Mouse (Mus musculus) heart, postnatal 10 days (tissue): Measurements from ENCODE around the gene Slc15a1. TPM values are rescaled to one million over a fixed set of nuclear protein-coding genes. Genes with fewer than 3 reads are reported as not detected.

Source experiments
- DNase-seq, 2 experiments: peaks; one replicate each; pipeline ENCODE4 v3.0.0; 2021
- intact Hi-C: fragments of 180-260 bp; cut with DNase I; formaldehyde crosslinking; loops from one replicate; pipeline ENCODE4 v1.15.1; 2025
- total RNA-seq, 2 experiments: library from RNA; stranded (reverse); gene quantifications; 2 replicates each; pipeline ENCODE4 v1.2.3; 2021

The Slc15a1 gene
- total RNA-seq, 2 experiments from 2014 or later = not detected

- intact Hi-C loops = no loop called here
- DNase-seq = no peak
Observed at GRCm38 (mm10) chr14:121494238-121494637, 10.8 kb downstream of the Slc15a1 start.

- DNase-seq = no peak
- intact Hi-C loops = no loop called here
Observed at GRCm38 (mm10) chr14:121493712-121494111, 11.3 kb downstream of the Slc15a1 start.

GRCm38 (mm10) chr14:121492328-121492727 is 12.7 kb downstream of the Slc15a1 start:
- intact Hi-C loops = no loop called here
- no peak for DNase-seq

GRCm38 (mm10) chr14:121485722-121486121 is 19.3 kb downstream of the Slc15a1 start:
- no peak for DNase-seq
- intact Hi-C loops = no loop called here

- intact Hi-C loops = no loop called here
- DNase-seq = no peak
Observed at GRCm38 (mm10) chr14:121484436-121484835, 20.6 kb downstream of the Slc15a1 start.

DNA sequence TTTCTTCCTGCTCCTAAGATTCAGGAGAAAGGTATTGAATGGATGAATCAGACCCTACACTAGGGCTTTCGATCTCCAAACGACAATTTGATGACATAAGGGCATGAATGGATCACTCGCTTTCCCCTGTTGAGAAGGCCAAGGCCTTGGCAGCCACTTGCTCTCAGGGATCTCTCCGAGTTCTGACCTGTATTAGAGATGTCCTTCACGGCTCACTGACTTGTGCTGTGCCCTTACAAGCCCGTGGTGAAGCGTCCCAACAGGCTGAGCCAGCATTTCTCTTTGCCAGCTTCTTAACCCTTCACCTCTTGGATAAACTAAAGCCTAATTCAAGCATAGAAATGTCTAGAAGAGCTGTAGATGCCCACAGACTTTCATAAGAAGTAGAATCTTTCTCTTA is 22.9 kb downstream of the Slc15a1 start:
- intact Hi-C loops = no loop called here
- DNase-seq = no peak

DNA sequence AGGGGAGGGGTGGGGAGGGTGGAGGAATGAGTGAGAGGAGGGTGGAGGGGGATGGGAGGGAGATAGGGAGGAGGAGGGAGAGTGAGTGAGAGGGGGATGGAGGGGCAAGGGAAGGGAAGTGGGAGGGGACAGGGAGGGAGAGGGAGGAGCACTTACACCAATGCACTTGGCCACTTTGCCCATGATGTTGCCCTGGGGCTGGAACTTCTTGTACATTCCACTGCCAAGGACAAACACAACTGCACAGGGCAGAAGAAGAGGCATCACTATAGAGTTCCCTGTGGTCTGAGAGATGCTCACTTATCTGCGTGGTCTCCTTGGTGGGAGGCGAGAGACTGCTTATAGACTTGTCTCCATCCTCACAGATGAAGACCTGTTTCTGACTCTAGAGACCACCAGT is 23.5 kb downstream of the Slc15a1 start:
- intact Hi-C loops = no loop called here
- DNase-seq = no peak

DNA sequence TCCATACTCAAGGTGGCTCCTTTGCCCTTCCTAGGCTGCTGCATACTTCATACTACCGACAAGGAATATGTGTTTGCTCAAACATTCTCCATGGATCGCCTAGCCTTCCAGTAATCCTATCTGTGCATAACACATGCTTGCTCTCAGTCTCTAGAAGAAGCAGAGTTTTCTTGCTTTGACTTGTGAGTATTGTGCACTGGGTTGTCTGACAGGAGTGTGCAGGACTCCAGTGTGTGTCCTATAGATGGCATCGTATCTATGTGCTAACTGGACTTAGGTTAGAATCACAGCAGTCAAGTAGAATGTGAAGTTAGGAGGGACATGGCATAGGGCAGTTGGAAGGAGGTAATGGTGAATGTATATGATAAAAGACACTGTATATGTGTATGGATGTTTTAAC is 26.0 kb downstream of the Slc15a1 start:
- no peak for DNase-seq
- intact Hi-C loops = no loop called here

DNA sequence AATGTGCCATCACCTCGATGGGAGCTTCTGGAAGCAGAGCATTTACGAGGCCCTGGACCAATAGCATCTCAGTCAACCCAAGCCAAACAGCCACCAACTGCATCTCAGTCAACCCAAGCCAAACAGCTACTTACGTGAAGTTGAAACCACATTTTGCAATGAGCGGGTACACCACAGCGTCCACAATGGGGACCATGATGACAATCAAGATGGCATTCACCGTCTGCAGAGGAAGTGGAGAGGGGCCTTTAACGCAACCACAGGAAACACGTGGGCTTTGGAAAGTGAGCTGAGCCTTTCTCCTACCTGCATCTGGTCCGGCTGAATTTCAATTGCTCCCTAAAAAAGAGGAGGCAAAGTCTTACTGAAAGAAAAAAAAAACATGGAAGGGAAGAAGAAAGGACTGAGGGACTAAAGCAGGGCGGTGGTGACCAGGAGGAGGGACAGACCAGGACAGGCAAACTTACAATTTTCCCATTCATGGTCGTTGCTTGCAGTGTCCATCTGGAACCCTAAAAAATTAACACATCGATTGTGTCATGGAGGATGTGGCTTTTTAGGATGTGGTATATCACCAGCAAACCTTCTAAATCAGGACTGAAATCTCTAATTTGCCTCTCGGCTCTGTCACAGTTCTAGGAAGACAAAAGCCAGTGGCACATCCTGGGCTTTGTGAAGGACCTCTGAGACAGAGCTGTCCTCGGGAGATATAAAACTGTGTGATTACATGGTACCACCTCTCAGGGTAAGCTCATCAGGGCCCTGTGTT is 26.9 kb downstream of the Slc15a1 start:
- intact Hi-C loops = no loop called here
- DNase-seq = no peak

DNA sequence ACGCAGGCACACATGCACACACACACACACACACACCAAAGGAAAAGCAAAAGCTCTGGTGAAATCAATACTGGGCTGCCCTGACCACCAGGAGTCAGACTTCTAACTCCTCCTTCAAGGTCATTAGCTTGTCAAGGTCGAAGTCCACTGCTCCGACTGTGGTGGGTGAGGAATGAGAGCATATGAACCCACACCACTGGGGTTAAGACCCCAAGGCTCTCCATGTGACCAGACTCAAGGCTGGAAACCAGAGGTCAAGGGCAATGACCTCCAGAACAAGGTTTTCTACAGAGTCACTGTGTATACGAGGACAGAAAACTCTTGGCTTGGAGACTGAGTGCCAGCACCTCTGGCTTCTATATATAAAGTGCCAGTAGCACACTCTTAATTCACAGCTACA is 31.2 kb downstream of the Slc15a1 start:
- no peak for DNase-seq
- intact Hi-C loops = no loop called here

DNA sequence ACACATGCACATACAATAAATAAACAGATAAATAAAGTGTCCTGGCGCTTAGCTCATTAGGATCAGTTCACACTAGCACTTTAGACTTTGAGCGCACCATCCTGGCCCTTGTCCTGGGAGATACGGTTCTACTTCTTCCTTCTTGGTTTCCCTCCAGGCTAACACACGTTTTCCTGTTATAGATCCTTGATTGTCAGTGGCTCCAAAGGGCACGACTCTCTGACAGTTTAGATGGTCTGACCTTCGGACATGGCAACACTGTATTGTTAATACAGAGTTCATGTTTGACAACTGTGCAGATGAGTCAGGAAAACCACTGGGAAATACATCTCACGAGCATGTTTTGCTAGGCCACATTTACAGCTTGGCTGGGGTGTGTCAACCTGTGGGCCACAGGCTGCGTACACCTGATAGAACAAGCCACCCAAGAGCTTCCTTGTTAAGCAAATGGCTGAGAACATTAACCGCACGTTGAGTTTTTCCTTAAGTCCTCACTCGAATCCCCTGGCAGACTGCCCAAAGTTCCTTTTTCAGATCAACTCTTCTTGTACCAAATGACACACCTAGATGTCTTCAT is 33.4 kb downstream of the Slc15a1 start:
- DNase-seq = no peak
- intact Hi-C loops = no loop called here

- intact Hi-C loops = no loop called here
- no peak for DNase-seq
Observed at GRCm38 (mm10) chr14:121469601-121470000, 35.5 kb downstream of the Slc15a1 start.

DNA sequence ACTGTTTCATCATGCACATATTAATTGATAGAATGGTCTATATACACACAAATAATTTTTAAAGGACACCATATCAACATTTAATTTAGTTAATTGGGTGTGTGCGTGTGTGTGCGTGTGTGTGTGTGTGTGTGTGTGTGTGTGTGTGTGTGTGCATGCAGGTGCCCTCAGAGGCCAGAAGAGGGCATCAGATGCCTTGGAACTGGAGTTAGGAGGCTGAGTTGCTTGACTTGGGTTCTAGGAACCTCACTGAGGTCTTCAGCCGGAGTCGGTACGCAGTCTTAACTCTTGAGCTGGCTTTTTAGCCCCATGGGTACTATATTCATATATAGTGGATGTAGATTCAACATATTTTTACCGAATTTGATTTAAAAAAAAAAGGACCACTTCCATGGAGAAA is 37.4 kb downstream of the Slc15a1 start:
- no peak for DNase-seq
- intact Hi-C loops = no loop called here

GRCm38 (mm10) chr14:121466501-121466900 is 38.6 kb downstream of the Slc15a1 start:
- DNase-seq = no peak
- intact Hi-C loops = no loop called here

DNA sequence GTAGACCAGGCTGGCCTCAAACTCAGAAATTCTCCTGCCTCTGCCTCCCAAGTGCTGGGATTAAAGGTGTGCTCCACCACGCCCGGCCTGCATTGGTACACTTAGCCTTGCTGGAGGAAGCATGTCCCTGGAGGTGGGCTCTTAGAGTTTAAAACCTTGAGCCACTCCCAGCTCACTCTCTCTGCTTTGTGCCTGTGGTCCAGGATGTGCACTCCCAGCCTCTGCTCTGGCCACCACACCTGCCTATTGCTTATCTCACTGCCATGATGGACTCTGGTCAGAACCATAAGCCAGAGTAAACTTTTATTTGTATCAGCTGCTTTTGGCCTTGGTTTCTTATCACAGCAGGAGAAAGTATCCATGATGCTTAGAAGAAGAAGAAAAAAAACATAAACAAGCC is 40.7 kb downstream of the Slc15a1 start:
- intact Hi-C loops = no loop called here
- DNase-seq = no peak

DNA sequence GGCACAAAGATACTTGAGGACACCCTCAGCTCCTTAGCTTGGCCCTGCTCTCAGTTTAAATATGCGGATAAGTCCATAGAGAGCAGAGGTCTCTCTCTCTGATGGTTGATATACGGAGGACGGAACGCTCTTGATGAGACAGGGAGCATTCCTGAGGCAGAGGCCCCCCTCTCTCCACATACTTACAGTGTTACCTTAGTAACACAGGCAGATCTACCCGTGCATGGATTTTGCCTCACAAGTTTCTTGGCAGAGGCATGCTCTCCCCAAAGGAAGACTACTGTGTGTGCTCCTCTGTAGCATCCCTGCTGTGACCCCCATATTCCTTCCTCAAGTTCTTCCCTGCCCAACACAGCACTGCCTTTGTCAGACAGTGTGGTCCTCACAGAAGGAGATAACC is 42.3 kb downstream of the Slc15a1 start:
- intact Hi-C loops = no loop called here
- no peak for DNase-seq

GRCm38 (mm10) chr14:121460966-121461365 is 44.1 kb downstream of the Slc15a1 start:
- no peak for DNase-seq
- intact Hi-C loops = no loop called here

DNA sequence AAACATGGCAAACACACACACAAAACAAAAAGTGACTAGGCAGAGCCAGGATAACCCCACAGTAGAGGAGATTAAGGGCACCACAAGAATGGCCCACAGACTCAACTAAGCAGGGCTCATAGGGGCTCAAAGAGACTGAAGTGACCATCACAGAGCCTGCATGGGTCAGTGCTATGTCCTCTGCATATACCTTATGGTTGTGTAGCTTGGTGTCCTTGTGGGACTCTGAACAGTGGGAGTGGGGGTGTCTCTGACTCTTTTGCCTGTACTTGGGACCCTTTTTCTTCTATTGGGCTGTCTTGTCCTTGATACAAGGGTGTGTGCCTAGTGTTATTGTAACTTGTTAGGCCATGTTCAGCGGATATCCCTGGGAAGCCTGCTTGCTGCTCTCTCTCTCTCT is 46.5 kb downstream of the Slc15a1 start:
- intact Hi-C loops = loop anchor here (5.0 kb wide), 1 partner anchor 119 kb away; no protein-coding TSS in a partner anchor

GRCm38 (mm10) chr14:121457536-121457935 is 47.5 kb downstream of the Slc15a1 start:
- DNase-seq = no peak
- intact Hi-C loops = loop anchor here (5.0 kb wide), 1 partner anchor 120 kb away; no protein-coding TSS in a partner anchor

More for the DNA sequence above, 46.5 kb downstream of the Slc15a1 start:
- DNase-seq = no peak

DNA sequence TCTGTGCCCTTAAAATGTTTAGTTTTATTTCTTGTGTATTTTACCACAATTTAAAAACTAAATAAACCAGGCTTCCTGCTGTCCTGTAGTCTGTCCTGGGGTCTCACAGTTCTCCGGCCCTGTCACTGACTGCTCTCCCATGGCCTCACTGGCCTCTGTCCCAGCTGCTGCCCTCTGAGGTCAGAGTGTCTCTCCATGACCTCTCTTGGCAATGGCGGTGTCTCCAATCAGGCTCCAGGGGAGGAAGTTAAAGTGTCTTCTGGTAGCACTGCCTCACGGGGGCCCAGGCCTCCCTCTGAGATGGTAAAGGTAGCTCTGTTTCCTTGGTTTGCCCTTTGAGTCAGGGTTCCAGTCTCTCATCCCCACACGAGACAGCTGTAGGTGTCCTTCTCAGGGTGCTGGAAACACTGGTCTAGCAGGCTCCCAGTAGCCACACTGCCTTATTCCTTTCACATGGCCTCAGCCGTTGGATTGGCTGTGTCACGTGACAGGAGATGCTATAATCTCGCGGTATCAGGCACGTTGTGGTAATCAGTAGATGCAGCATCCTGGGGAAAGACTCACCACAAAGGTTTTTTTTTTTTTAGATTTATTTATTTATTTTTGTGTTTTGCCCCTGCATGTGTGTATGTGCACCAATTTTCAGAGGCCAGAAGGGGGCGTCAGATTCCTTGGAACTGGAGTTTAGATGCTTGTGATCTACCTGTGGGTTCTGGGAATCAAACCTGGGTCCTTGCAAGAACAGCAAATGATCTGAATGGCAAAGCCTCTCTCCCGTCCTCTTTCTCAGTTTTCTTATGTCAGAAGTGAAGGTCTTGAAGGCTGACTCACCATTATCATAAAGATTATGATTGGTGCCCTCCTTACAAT is 48.4 kb downstream of the Slc15a1 start:
- intact Hi-C loops = loop anchor here (5.0 kb wide), 1 partner anchor 121 kb away; no protein-coding TSS in a partner anchor
- no peak for DNase-seq

- DNase-seq = no peak
- intact Hi-C loops = loop anchor here (5.0 kb wide), 1 partner anchor 121 kb away; no protein-coding TSS in a partner anchor
Observed at GRCm38 (mm10) chr14:121455976-121456375, 49.1 kb downstream of the Slc15a1 start.
